Mouse (Mus musculus): ENCODE results near the gene Notch4.
"Not testable (repeated sequence)": the region's sequence is repeated elsewhere in the genome, so short reads cannot be mapped to it uniquely, and the experiment has no call there.

Gene Notch4

DNA sequence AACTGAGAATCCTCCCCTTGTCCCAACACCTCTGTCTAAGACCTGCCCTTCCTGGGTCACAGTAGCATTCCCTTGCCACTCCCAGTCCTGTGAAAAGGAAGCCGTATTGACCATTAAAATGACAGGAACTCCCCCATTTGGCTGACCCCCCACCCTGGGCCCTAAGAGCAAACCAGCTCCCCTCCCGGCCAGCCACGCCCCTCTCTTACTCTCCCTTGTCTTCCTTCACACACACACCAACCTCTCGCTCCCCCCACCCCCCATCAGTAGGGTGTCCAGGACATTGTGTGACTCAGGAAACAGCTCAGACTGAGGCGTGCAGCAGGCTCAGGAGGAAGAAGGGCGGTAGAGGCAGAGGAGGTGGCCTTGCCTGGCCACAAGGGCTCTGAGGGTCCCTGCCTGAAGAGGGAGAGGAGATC, at the start of gene Notch4:
Gene Notch4 (plus strand): TSS at position 266 of the 419 bp plus-strand sequence.
- peak; percentile 32 for DNase-seq (ENCODE audit: extremely low spot score, low spot score)

DNA sequence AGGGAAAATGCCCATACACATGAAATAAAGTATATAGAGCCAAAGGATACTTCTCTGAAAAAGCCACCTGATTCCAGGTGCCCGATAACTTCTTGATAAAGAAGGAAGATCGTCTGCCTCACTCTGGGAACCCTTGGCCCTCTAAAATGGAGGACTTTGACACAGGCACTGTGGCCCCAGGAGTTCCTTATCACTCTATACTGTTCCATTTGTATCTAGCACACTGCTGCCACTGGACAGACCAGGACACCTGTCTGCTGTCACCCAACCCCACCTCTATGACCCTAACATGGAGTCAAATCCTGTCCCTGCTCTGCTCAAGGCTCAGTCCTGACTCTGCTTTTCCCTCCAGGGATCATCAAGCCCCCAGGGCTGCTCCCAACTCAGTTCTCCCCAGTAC, 47.6 kb upstream of the Notch4 start:
- no peak for DNase-seq (ENCODE audit: extremely low spot score, low spot score)

DNA sequence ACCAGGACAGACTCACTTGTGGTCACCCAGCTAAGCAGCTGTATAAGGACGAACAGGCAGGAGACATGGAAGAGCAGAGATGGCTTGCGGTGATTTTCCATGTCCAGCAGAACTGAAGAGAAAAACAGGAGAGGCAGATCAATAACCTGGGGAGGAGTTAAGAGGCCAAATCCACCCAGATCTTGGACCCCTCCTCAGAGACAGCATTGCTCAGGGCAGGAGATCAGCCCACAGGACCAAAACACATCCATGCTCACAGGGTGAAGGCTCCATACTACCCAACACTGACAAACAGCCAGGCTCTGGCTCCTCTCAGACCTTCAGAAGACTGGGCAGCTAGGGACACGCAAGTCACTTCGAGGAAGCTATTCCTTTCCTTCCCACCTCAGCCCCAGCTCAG, 46.8 kb upstream of the Notch4 start, which contains the start of gene Btnl6:
Gene Btnl6 (minus strand): TSS at position 101 of the 400 bp plus-strand sequence.
- no peak for DNase-seq (ENCODE audit: extremely low spot score, low spot score)

DNA sequence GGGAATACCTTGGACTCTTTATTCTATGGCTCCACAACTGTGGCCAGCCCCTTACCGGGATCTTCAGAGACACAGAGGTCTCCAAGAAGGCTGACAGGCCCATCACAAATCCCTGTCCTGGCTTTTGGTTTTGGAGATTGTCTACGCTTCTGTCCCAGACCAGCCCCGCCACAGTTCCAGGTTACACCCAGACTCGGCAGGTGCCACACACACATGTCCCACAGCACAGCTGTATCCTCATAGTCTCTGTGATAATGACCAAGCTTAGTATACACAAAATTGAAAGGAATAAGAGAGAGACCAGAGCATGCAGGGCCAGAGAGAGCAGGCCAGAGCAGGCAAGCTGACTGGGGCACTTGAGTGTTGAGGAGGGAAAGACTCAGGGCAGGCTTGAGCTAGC, 46.3 kb upstream of the Notch4 start:
- no peak for DNase-seq (ENCODE audit: extremely low spot score, low spot score)

DNA sequence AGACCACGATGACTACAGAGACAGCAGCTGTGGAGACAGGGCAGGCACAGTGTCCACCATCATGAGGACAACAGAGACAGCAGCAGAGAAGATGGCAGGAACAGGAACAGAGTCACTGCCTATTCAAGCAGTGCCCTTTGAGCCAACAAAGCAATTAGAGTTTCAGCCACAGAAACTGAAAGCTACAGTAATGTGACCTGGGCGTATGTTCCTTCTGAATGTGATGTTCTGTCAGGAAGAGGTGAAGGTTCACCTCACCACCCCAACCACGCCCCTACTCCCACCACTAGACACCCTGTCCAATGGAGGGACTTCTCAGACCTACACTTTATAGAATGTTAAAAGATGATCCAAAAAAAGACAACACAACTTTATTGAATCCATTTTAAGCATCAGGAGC, 45.5 kb upstream of the Notch4 start:
- DNase-seq (ENCODE audit: extremely low spot score, low spot score) = not testable (repeated sequence)

GRCm38 (mm10) chr17:34519001-34519400, 45.1 kb upstream of the Notch4 start:
- DNase-seq (ENCODE audit: extremely low spot score, low spot score) = no peak

DNA sequence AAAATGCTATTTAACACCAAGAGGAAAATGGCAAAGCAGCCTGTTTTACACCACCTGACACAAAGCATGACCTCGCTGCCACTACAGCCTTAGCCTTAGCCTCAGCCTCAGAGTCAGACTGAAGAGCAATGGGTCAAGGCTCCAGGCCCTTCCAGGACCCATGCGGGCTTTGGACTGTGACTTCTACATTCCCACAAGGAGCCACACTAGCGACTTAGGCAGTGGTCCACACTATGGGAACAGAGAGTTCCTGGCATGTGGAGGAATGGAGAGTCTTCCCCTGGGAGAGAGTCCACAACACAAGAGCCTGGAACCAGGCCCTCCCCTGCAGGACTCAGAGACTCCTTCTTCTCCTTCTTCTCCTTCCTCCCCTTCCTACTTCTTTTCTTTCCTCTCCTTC, 31.4 kb upstream of the Notch4 start:
- no peak for DNase-seq (ENCODE audit: extremely low spot score, low spot score)

- not testable (repeated sequence) for DNase-seq (ENCODE audit: extremely low spot score, low spot score)
Measured at GRCm38 (mm10) chr17:34543567-34543966, 20.5 kb upstream of the Notch4 start.

DNA sequence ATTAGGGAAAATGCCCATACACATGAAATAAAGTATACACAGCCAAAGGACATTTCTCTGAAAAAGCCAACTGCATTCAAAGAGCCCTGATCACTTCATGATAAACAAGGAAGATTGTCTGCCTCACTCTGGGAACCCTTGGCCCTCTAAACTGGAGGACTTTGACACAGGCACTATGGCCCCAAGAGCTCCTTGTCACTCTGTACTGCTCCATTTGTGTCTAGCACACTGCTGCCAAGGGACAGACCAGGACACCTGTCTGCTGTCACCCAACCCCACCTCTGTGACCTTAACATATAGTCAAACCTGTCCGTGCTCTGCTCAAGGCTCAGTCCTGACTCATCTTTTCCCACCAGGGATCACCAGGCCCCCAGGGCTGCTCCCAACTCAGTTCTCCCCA, 17.3 kb upstream of the Notch4 start:
- no peak for DNase-seq (ENCODE audit: extremely low spot score, low spot score)

GRCm38 (mm10) chr17:34547601-34548000, 16.5 kb upstream of the Notch4 start:
- no peak for DNase-seq (ENCODE audit: extremely low spot score, low spot score)

DNA sequence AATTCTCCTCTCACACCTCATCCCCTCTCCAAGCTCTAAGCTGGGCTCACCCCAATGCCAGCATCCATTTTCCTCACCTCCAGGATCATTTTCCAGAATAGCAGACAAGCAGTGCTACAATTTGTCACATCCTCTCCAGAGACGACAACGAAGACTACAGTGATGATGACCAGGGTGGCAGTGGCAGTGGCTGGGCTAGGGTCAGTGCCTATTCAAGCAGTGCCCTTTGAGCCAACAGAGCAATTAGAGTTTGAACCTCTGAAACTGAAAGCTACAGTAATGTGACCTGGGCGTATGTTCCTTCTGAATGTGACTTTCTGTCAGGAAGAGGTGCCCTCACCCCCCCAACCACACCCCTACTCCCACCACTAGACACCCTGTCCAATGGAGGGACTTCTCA, 14.9 kb upstream of the Notch4 start:
- DNase-seq (ENCODE audit: extremely low spot score, low spot score) = no peak

GRCm38 (mm10) chr17:34549843-34550242, 14.2 kb upstream of the Notch4 start:
- DNase-seq (ENCODE audit: extremely low spot score, low spot score) = no peak

DNA sequence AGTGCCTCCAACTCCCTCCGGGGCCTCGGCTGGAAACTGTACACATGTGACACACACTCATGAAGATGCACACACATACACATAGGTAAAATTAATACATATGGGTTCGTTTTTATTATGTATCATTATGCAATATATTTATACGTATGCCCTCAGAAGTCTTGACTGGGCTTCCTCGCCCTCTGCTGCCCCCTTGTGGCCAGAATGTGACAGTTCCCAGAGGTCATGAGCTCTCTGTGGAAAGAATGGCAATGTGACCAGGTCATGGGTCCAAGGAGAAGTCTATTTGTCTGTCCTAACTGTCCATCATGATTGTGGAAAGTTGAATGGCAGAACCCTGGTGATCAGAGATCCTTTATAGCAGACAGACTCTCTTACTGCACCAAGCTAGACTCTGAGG, 8.6 kb upstream of the Notch4 start:
- peak; percentile 83 for DNase-seq (ENCODE audit: extremely low spot score, low spot score)

GRCm38 (mm10) chr17:34556406-34556805, 7.7 kb upstream of the Notch4 start:
- no peak for DNase-seq (ENCODE audit: extremely low spot score, low spot score)

GRCm38 (mm10) chr17:34557411-34557810, 6.7 kb upstream of the Notch4 start:
- no peak for DNase-seq (ENCODE audit: extremely low spot score, low spot score)

- DNase-seq (ENCODE audit: extremely low spot score, low spot score) = no peak
Measured at GRCm38 (mm10) chr17:34559116-34559515, 5.0 kb upstream of the Notch4 start.

GRCm38 (mm10) chr17:34559895-34560294, 4.2 kb upstream of the Notch4 start:
- no peak for DNase-seq (ENCODE audit: extremely low spot score, low spot score)

GRCm38 (mm10) chr17:34560438-34560837, 3.6 kb upstream of the Notch4 start:
- DNase-seq (ENCODE audit: extremely low spot score, low spot score) = no peak

- no peak for DNase-seq (ENCODE audit: extremely low spot score, low spot score)
Measured at GRCm38 (mm10) chr17:34561200-34561599, 2.9 kb upstream of the Notch4 start.

- DNase-seq (ENCODE audit: extremely low spot score, low spot score) = no peak
Measured at GRCm38 (mm10) chr17:34562595-34562994, 1.5 kb upstream of the Notch4 start.

DNA sequence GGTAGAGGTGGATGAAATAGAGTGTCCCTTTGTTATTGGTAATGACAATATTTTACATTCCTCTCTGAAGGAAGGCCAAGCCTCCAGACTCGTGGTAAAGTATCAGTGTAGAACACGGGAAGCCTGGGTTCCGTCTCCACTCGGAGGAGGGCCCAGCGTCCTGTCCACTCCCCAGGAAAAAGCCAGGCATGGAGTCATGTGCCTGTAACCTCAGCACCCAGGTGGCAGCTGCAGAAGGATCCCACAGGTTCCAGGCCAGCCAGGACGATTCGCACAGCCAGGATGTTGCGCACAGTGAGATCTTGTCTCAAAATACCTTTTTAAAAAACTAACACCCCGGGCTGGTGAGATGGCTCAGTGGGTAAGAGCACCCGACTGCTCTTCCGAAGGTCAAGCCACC, 714 bp upstream of the Notch4 start:
- no peak for DNase-seq (ENCODE audit: extremely low spot score, low spot score)

GRCm38 (mm10) chr17:34564796-34565195, 728 bp downstream of the Notch4 start:
- DNase-seq (ENCODE audit: extremely low spot score, low spot score) = no peak

DNA sequence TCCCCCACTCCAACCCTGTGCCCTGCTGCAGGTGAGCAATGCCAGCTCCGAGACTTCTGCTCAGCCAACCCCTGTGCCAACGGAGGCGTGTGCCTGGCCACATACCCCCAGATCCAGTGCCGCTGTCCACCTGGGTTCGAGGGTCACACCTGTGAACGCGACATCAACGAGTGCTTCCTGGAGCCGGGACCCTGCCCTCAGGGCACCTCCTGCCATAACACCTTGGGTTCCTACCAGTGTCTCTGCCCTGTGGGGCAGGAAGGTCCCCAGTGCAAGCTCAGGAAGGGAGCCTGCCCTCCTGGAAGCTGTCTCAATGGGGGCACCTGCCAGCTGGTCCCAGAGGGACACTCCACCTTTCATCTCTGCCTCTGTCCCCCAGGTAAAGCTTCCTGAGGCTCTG, 3.2 kb downstream of the Notch4 start:
- no peak for DNase-seq (ENCODE audit: extremely low spot score, low spot score)

- no peak for DNase-seq (ENCODE audit: extremely low spot score, low spot score)
Measured at GRCm38 (mm10) chr17:34568421-34568820, 4.4 kb downstream of the Notch4 start.
